ENCODE assay signal across 24 mouse cellular contexts in genomic region chr9:84569533-84569932, GRCm38 (mm10).
A peak's percentile ranks its signal among the peaks of the same experiment; 100 is the strongest.
DNase-seq lines count a peak whose midpoint lies in the region; ATAC-seq and TF ChIP-seq lines count a peak whose summit lies in the region.
"Had no signal": no experiment of that assay in that cellular context is flagged by ENCODE, and none has a peak within 500 bp of the region (broad histone marks: within the 10 kb centered on the region; RNA-seq: fewer than 3 reads in every experiment).

No protein-coding gene starts in this region.

- in situ Hi-C loops in Patski (cut with MboI; ENCODE audit: low pct_unique_long_range_greater_than_20kb) = no loop called here

- no peak overlapping the region for H3K4me2 ChIP-seq in lung, embryonic 16.5 days (ENCODE audit: low read depth, low read length)
- H3K4me2 ChIP-seq: forebrain, embryonic 13.5 days; heart, embryonic 11.5 days; heart, embryonic 15.5 days; hindbrain, embryonic 12.5 days had no signal

- H3K4me3 ChIP-seq in lung, embryonic 16.5 days (ENCODE audit: low read length) = no peak overlapping the region
- H3K4me3 ChIP-seq: embryonic facial prominence, embryonic 10.5 days; forebrain, embryonic 13.5 days; heart, embryonic 15.5 days; hindbrain, embryonic 12.5 days had no signal

- no peaks in the 10 kb centered on the region for H3K36me3 ChIP-seq in lung, embryonic 16.5 days (ENCODE audit: control insufficient read depth, insufficient read depth, low read length)
- H3K36me3 ChIP-seq: embryonic facial prominence, embryonic 10.5 days; heart, embryonic 15.5 days; hindbrain, embryonic 12.5 days had no signal

- no peak for DNase-seq in frontal cortex, postnatal 36 days (ENCODE audit: low spot score in 2 of 2)
- no peak for DNase-seq in lung, postnatal 10 days
- DNase-seq in Patski (ENCODE audit: low read depth, low spot score) = no peak
- peak; percentile 46 for DNase-seq in lung, postnatal 36 days
- no peak for DNase-seq in layer of hippocampus, adult 11-12 months (ENCODE audit: low spot score)
- DNase-seq in neural tube, embryonic 10.5 days (ENCODE audit: extremely low spot score, low spot score) = no peak
- DNase-seq: adrenal gland, adult 8-10 months; adrenal gland, postnatal 36 days; B cell, adult 2 months; cerebellum, adult 11-12 months; cerebellum, adult 9-11 months; forebrain, postnatal 0 days; heart, adult 18-20 months; heart, postnatal 36 days had no signal

- H3K27ac ChIP-seq in lung, embryonic 16.5 days (ENCODE audit: low read length) = no peak overlapping the region
- H3K27ac ChIP-seq: embryonic facial prominence, embryonic 10.5 days; forebrain, embryonic 13.5 days; heart, embryonic 15.5 days; hindbrain, embryonic 12.5 days had no signal

- 34% methylated on average over 3 of the region's 3 CpGs for WGBS in lung, embryonic 16.5 days

- TF ChIP-seq CTCF in Patski (IDR thresholded peaks at IDR 0.05) = no peak

- H3K9ac ChIP-seq in lung, embryonic 16.5 days (ENCODE audit: low read length) = no peak overlapping the region
- H3K9ac ChIP-seq: forebrain, embryonic 13.5 days; forebrain, postnatal 0 days; heart, embryonic 15.5 days; hindbrain, embryonic 12.5 days had no signal

- H3K9me3 ChIP-seq in lung, embryonic 16.5 days (ENCODE audit: control insufficient read depth, low read length) = no peaks in the 10 kb centered on the region
- H3K9me3 ChIP-seq: embryonic facial prominence, embryonic 10.5 days; forebrain, embryonic 13.5 days; heart, embryonic 15.5 days; hindbrain, embryonic 12.5 days had no signal

- POLR2A ChIA-PET in Patski (lab: Charles Lee) = no interaction called here

- no peaks in the 10 kb centered on the region for H3K4me1 ChIP-seq in lung, embryonic 16.5 days (replicated peaks; ENCODE audit: control insufficient read depth, insufficient read depth, low read length)
- H3K4me1 ChIP-seq: embryonic facial prominence, embryonic 10.5 days; hindbrain, embryonic 12.5 days had no signal

- peak; percentile 64 for ATAC-seq in frontal cortex, adult (ENCODE audit: low TSS enrichment)
- peak; percentile 52; the same call in 1 of the 2 replicates for ATAC-seq in lung, embryonic 16.5 days (ENCODE audit: low read depth)
- ATAC-seq in Patski = peak; percentile 86
- ATAC-seq: CD4-positive, CD25-positive, alpha-beta regulatory T cell, adult 4 months; forebrain, embryonic 13.5 days; forebrain, postnatal 0 days; hindbrain, embryonic 16.5 days; inflammation-experienced regulatory T-cells, adult 6 months had no signal

- no peaks in the 10 kb centered on the region for H3K27me3 ChIP-seq in lung, embryonic 16.5 days (ENCODE audit: control insufficient read depth, insufficient read depth, low read depth, low read length)
- no peaks in the 10 kb centered on the region for H3K27me3 ChIP-seq in Patski
- H3K27me3 ChIP-seq: forebrain, embryonic 13.5 days; heart, embryonic 15.5 days; hindbrain, embryonic 12.5 days had no signal

- CTCF ChIA-PET in Patski (lab: Charles Lee) = interaction anchor here (1.4 kb wide), 1 partner anchor 10 kb away, joined by 4 read pairs; no protein-coding TSS in a partner anchor
